Mouse (Mus musculus): ENCODE measurements at regions not wholly inside any gene's neighbourhood (a gene's known extent, or its start where the extent isn't known, plus 50 kb on each side); places are given as distances from the start of the nearest gene placed in this dataset.

DNA sequence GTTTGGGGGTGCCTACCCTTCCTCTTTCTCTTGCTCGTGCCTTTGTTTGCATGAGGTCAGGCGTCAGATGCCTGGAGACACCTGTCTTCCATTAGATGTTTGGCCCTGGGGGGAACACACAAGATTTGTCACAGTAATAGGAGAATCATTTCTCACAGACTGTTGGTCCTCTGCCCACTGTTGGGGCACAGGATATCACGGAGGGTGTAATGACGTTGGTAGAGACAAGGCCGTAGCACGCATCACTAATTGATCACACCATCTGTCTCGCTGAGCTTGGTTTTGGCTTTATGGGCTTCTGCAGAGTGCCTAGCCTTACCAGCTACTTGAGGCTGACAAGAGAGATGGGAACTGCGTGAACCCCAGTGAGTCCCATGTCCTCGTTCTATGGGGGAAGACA is 136.5 kb downstream of the Zfp36l2 start:
- 91% methylated on average over 9 of the region's 9 CpGs for WGBS
- H3K4me3 ChIP-seq (ENCODE audit: low read depth, low read length), result no peak overlapping the region
- no peaks in the 10 kb centered on the region for H3K27me3 ChIP-seq (ENCODE audit: control insufficient read depth, insufficient read depth, low read length)
- TF ChIP-seq POLR2A (IDR thresholded peaks at IDR 0.05; ENCODE audit: low read depth, low read length) (no peak), CTCF (IDR thresholded peaks at IDR 0.05; ENCODE audit: extremely low read depth, insufficient read length, insufficient replicate concordance, low read depth, low read length) (no peak)
- no peak overlapping the region for H3K27ac ChIP-seq (ENCODE audit: insufficient read depth, low read depth, low read length)
- no peaks in the 10 kb centered on the region for H3K4me1 ChIP-seq (ENCODE audit: control insufficient read depth, insufficient read depth, insufficient read length, low read length)
- H3K36me3 ChIP-seq (ENCODE audit: control insufficient read depth, insufficient read depth, low read length), result no peaks in the 10 kb centered on the region

DNA sequence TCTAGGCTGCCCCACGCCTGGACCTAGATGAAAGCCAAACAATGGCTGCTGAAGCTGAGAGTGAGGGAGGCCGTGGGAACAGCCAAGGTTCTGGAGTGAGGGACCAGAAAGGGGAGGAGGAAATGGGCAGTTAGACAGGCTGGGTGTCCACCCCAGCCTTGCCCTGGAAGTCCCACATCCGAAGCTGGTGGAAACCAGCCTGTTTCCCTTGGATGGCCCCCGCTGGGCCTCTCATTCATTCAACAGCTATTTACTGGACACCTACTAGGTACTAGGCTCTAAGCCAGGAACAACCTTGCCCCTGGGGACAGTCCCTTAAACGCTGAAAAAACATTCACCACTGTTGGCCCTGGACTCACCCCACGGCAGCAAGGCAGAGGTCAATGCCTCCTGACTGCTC is 139.2 kb downstream of the Zfp36l2 start:
- WGBS, result 71% methylated on average over 6 of the region's 6 CpGs
- Histone ChIP-seq H3K36me3 (ENCODE audit: control insufficient read depth, insufficient read depth, low read length) (no peaks in the 10 kb centered on the region), H3K4me3 (ENCODE audit: low read depth, low read length) (no peak overlapping the region), H3K27me3 (ENCODE audit: control insufficient read depth, insufficient read depth, low read length) (no peaks in the 10 kb centered on the region), H3K27ac (ENCODE audit: insufficient read depth, low read depth, low read length) (no peak overlapping the region), H3K4me1 (ENCODE audit: control insufficient read depth, insufficient read depth, insufficient read length, low read length) (peaks cover 10% of the 10 kb centered on the region; the same call in 1 of the 2 replicates)
- no peak for TF ChIP-seq CTCF (IDR thresholded peaks at IDR 0.05; ENCODE audit: extremely low read depth, insufficient read length, insufficient replicate concordance, low read depth, low read length)
- no peak for TF ChIP-seq POLR2A (IDR thresholded peaks at IDR 0.05; ENCODE audit: low read depth, low read length)

DNA sequence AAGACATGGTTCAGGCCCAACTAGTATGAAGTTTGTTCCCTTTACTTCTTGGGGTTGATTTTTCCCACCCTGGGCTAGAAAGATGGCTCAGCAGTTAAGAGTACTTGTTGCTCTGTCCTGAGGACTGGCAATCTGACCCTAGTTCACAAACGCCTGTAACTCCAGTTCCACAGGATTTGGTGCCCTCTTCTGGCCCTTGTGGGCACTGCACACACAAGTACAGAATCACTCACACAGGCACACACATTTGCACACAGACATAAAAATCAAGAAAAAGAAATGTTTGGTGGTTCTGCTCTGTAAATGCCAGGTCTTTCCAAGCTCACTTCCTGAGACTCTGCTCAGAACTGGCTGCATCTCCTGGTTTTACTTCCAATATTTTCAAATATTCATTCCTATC is 140.2 kb downstream of the Zfp36l2 start:
- WGBS, result 100% methylated on average over 1 of the region's 1 CpGs
- Histone ChIP-seq H3K36me3 (ENCODE audit: control insufficient read depth, insufficient read depth, low read length) (no peaks in the 10 kb centered on the region), H3K4me1 (ENCODE audit: control insufficient read depth, insufficient read depth, insufficient read length, low read length) (peaks cover 10% of the 10 kb centered on the region; the same call in 1 of the 2 replicates), H3K4me3 (ENCODE audit: low read depth, low read length) (no peak overlapping the region), H3K27ac (ENCODE audit: insufficient read depth, low read depth, low read length) (no peak overlapping the region), H3K27me3 (ENCODE audit: control insufficient read depth, insufficient read depth, low read length) (no peaks in the 10 kb centered on the region)
- TF ChIP-seq CTCF (IDR thresholded peaks at IDR 0.05; ENCODE audit: extremely low read depth, insufficient read length, insufficient replicate concordance, low read depth, low read length), result peak; percentile 20; the same call in 1 of the 2 replicates
- no peak for TF ChIP-seq POLR2A (IDR thresholded peaks at IDR 0.05; ENCODE audit: low read depth, low read length)

DNA sequence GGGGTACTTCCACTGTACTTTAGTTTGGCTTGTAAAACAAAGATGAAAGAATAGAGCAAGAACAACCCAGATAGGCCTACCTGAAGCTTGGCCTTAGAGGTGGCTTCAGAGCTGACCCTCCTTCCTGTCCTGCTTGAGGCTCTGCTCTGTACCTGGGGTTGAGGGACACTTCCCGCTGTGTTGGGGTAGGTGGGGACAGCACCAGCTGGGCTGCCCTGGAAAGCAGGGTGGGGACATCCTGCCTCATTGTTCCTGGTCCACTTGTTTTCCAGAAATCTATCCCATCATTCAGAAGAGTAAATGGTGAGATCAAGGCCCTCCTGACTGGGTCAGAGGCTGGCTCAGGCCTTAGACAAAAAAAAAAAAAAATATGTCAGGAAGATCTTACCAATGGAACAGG is 141.9 kb downstream of the Zfp36l2 start:
- Histone ChIP-seq H3K27ac (ENCODE audit: insufficient read depth, low read depth, low read length) (no peak overlapping the region), H3K36me3 (ENCODE audit: control insufficient read depth, insufficient read depth, low read length) (no peaks in the 10 kb centered on the region), H3K4me3 (ENCODE audit: low read depth, low read length) (no peak overlapping the region), H3K27me3 (ENCODE audit: control insufficient read depth, insufficient read depth, low read length) (no peaks in the 10 kb centered on the region), H3K4me1 (ENCODE audit: control insufficient read depth, insufficient read depth, insufficient read length, low read length) (peaks cover 10% of the 10 kb centered on the region; the same call in 1 of the 2 replicates)
- TF ChIP-seq CTCF (IDR thresholded peaks at IDR 0.05; ENCODE audit: extremely low read depth, insufficient read length, insufficient replicate concordance, low read depth, low read length), result no peak
- 71% methylated on average over 1 of the region's 1 CpGs for WGBS

DNA sequence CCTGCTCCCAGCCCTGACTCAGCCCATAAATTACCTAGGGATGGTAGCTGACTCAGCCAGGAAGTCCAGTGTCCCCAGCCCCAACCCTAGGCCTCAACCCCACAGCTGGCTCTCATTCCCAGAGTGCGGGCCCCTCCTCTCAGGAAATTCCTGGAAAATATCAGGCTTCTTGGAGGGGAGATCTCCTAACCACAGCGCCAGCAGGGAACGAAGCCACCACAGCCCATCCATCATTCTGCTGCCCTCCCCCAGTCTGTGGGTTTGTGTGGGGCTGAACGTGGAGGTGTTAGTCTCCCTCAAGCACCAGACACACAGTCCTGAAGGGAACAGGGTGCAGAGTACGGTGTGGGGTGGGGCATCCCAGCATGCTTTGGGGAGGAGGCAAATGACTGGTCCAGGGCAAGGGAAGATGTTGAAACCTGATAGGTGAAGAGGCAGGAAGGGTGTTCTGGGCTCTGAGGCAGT is 143.2 kb downstream of the Zfp36l2 start:
- Histone ChIP-seq H3K27me3 (ENCODE audit: control insufficient read depth, insufficient read depth, low read length) (no peaks in the 10 kb centered on the region), H3K36me3 (ENCODE audit: control insufficient read depth, insufficient read depth, low read length) (no peaks in the 10 kb centered on the region), H3K4me1 (ENCODE audit: control insufficient read depth, insufficient read depth, insufficient read length, low read length) (peaks cover 10% of the 10 kb centered on the region; the same call in 1 of the 2 replicates), H3K27ac (ENCODE audit: insufficient read depth, low read depth, low read length) (peak overlapping the region; percentile 44; the same call in 1 of the 2 replicates), H3K4me3 (ENCODE audit: low read depth, low read length) (no peak overlapping the region)
- WGBS, result 29% methylated on average over 5 of the region's 5 CpGs
- TF ChIP-seq CTCF (IDR thresholded peaks at IDR 0.05; ENCODE audit: extremely low read depth, insufficient read length, insufficient replicate concordance, low read depth, low read length) (no peak), POLR2A (IDR thresholded peaks at IDR 0.05; ENCODE audit: low read depth, low read length) (no peak)

DNA sequence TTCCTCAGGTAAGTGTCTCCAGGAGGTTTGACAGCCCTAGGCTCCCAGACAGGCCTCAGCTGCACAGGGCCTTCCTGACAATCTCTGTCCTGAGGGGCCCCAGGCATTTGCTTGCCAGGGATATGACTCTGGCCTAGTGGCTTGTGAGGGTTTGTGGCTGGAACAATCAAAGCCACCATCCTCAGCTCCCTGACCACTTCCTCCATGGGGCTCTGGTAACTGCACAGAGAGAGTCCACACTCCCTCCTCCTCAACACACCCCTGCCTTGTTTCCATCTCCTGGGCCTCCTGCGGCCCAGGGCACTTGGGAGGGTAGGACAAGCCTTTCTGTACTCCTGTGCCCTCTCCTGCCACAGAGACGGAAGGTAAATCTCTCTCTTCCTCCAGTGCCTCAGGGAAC is 144.6 kb downstream of the Zfp36l2 start:
- 89% methylated on average over 2 of the region's 2 CpGs for WGBS
- no peak overlapping the region for H3K27ac ChIP-seq (ENCODE audit: insufficient read depth, low read depth, low read length)
- TF ChIP-seq POLR2A (IDR thresholded peaks at IDR 0.05; ENCODE audit: low read depth, low read length), result no peak

DNA sequence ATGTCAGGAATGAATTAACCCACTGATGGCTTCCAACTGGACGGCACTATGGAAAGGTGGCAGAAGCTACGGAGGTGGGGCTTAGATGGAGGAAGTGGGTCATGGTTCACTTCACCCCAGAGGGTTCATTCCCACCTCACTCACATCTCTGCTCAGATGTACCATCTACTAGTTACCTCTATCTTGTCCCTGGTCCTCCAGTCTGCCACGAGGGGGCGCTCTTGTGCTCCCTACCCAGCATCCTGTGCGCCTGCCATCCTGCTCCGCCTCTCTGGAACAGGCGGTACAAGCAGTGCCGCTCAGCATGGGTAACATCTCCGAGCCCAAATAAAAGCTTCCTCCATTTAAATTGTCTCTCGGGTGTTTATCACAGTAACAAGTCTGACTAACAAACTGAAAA is 148.3 kb downstream of the Zfp36l2 start:
- Histone ChIP-seq H3K27ac (ENCODE audit: insufficient read depth, low read depth, low read length) (no peak overlapping the region), H3K4me1 (ENCODE audit: control insufficient read depth, insufficient read depth, insufficient read length, low read length) (peaks cover 17% of the 10 kb centered on the region; the same call in 1 of the 2 replicates), H3K36me3 (ENCODE audit: control insufficient read depth, insufficient read depth, low read length) (no peaks in the 10 kb centered on the region), H3K4me3 (ENCODE audit: low read depth, low read length) (no peak overlapping the region), H3K27me3 (ENCODE audit: control insufficient read depth, insufficient read depth, low read length) (no peaks in the 10 kb centered on the region)
- 89% methylated on average over 10 of the region's 10 CpGs for WGBS
- no peak for TF ChIP-seq POLR2A (IDR thresholded peaks at IDR 0.05; ENCODE audit: low read depth, low read length)
- peak; percentile 38; the same call in 1 of the 2 replicates for TF ChIP-seq CTCF (IDR thresholded peaks at IDR 0.05; ENCODE audit: extremely low read depth, insufficient read length, insufficient replicate concordance, low read depth, low read length)

More for the DNA sequence above, 144.6 kb downstream of the Zfp36l2 start:
- Histone ChIP-seq H3K27me3 (ENCODE audit: control insufficient read depth, insufficient read depth, low read length) (no peaks in the 10 kb centered on the region), H3K36me3 (ENCODE audit: control insufficient read depth, insufficient read depth, low read length) (no peaks in the 10 kb centered on the region), H3K4me3 (ENCODE audit: low read depth, low read length) (no peak overlapping the region), H3K4me1 (ENCODE audit: control insufficient read depth, insufficient read depth, insufficient read length, low read length) (peaks cover 17% of the 10 kb centered on the region; the same call in 1 of the 2 replicates)

All from small intestine, adult 2 months (tissue).